Mouse (Mus musculus) E14TG2a.4 (cell line): ENCODE results near the gene Aanat.

ENCODE experiments used
- CTCF ChIP-seq: conservative IDR thresholded peaks from 2 replicates; pipeline ENCODE4 v1.5.1; 2014; ENCODE audit warnings: low read length
- NANOG ChIP-seq: IDR thresholded peaks from 2 replicates; pipeline ENCODE4 v1.6.1; 2014; ENCODE audit warnings: borderline replicate concordance, low read length, mixed read lengths

- TF ChIP-seq CTCF: peak; percentile 54
- no peak for TF ChIP-seq NANOG
Measured at GRCm38 (mm10) chr11:116543110-116543509, 43.1 kb upstream of the Aanat start.
